Mouse (Mus musculus) left cerebral cortex, adult 6 months (tissue): ENCODE results near the gene Tomm40l. TPM values are rescaled to one million over a fixed set of nuclear protein-coding genes. Genes with fewer than 3 reads are reported as not detected.

Source experiments
- long read RNA-seq, 2 experiments: library from polyadenylated mRNA; unstranded; transcript quantifications; one replicate each; pipeline ENCODE4 v2.0.0; 2019 to 2020
- polyA plus RNA-seq: library from polyadenylated mRNA; unstranded; fragments of <200 nt; fragmentation: Nextera tagmentation; gene quantifications from 2 replicates; pipeline ENCODE4 v1.2.3, GENCODE M21; 2021

Tomm40l gene
- 89.4 and 110 TPM in 2 replicates for polyA plus RNA-seq
- long read RNA-seq, experiment 1, full-length matches to known transcripts: 574 of 669 reads
- long read RNA-seq, experiment 1, partial matches to known transcripts: 12 of 669 reads
- long read RNA-seq, experiment 1, other reads (novel, unspliced or antisense): 83 of 669 reads
- long read RNA-seq, experiment 2, full-length matches to known transcripts: 96 of 124 reads
- long read RNA-seq, experiment 2, partial matches to known transcripts: 5 of 124 reads
- long read RNA-seq, experiment 2, other reads (novel, unspliced or antisense): 23 of 124 reads

DNA sequence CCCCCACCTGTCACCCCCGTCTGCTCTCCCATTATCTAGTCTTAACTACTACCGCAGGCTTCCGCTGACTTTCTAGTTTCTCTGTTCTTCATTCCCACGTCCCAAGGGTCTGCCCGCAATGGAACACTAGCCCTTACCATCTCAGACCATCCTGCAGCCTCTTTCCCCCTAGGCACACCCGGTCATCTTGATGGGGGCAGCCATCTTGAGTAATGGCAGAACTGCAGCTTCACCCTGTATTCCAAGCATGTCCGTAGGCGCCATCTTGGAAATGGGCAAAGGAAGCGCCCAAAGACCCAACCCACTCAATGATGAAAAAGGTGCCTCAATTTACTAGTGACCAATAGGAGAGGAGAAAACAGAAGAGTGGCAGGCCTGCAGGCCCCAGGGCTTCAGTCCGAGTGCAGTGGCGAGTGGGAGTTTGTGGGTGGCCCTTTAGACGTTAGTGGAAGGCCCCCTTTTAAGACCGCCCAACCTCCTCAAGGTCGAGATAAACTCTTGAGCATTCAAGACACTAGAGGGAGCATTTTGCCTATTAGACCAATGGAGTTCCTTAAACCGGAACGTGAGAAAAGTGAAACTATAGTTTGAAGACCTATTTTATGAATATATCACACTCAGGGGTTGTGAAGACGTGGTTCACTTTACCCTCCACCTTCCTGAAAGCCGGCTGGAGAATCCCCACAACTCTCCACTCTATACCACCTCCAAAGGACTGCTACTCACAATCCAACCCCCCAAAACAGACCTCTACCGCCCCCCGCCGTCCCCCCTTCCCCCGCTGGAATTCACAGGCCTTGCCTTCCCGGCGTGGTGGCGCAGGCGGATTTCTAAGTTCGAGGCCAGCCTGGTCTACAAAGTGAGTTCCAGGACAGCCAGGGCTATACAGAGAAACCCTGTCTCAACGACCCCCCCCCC, at the start of gene Tomm40l:
Tomm40l (minus strand) TSS at position 277 of the 918 bp plus-strand sequence.

GRCm38 (mm10) chr1:171269848-171270572, 47.7 kb upstream of the Tomm40l start, which contains the start of gene B4galt3:
Gene B4galt3 (plus strand): TSS chr1:171270328.

GRCm38 (mm10) chr1:171250680-171251593, 28.6 kb upstream of the Tomm40l start, which contains the start of gene Ndufs2:
Gene Ndufs2 (minus strand): TSS chr1:171251388.

GRCm38 (mm10) chr1:171249913-171250600, 27.7 kb upstream of the Tomm40l start, which contains the start of gene Adamts4:
Gene Adamts4 (plus strand): TSS chr1:171250421.

DNA sequence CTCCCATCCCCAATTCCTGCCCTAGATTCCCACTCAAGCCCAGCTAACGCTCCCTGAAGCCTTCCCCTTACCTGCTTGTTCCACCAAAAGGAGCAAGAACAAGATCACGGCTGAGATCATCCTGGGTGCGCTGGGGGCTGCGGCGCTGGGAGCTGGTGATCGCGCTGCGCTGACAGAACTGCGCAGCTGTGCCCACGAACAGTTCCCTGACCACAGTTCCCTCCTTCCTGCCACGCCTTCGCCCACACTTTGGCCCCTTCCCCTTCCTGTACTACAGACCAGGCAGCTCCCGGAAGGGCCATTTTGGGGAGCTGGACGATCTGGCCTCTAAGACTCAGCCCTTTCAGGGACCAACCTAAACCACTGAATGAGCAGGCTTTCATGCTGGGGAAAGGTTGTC, 11.8 kb upstream of the Tomm40l start, which contains the start of gene Fcer1g:
Fcer1g (minus strand) TSS at position 240 of the 400 bp plus-strand sequence.

GRCm38 (mm10) chr1:171224857-171225256, 2.5 kb upstream of the Tomm40l start, which contains the start of gene Apoa2:
Gene Apoa2 (plus strand): TSS chr1:171225054.

GRCm38 (mm10) chr1:171213801-171214496, 8.4 kb downstream of the Tomm40l start, which contains the start of gene Nr1i3:
Gene Nr1i3 (plus strand): TSS chr1:171213970.

DNA sequence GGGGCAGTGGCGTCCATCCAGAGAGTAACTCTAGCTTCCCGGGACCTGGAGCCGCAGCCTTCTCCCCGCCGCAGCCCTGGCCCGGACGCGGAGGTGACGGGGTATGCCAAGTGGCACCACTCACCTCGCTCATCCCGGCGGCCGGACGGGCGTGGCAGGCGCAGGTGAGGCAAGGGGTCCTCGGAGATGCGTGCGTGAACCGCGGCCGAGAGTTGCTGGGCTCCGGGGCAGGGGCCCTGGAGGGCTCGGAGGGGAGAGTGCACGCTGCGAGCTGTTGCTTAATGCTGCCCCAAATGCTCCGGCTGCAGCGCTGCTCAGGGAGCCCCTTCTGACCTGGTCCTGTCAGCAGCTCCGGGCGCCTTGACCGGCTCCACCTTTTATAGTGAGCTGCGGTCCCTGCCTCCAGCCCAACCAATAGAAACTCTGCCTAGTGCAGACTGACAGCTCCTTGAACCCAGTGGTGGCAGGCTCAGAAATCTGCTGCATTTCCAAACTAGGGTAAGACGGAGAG, 26.4 kb downstream of the Tomm40l start, which contains the start of gene Pcp4l1:
Pcp4l1 (minus strand) TSS at position 382 of the 511 bp plus-strand sequence.

Other genes starting within 250 kb of the Tomm40l start
- gene Fcgr2b, start 246.0 kb downstream of the Tomm40l start, polyA plus RNA-seq: 4.7 and 5.4 TPM in 2 replicates
- gene Fcgr4, start 203.6 kb downstream of the Tomm40l start, polyA plus RNA-seq: 0.23 and 0.37 TPM in 2 replicates
- 27.1 and 27.8 TPM in 2 replicates for gene Fcgr3, start 157.6 kb downstream of the Tomm40l start, polyA plus RNA-seq
- gene Cfap126, start 108.6 kb downstream of the Tomm40l start, polyA plus RNA-seq: 1.7 and 2.8 TPM in 2 replicates
- 62.8 and 68.4 TPM in 2 replicates for gene Sdhc, start 71.9 kb downstream of the Tomm40l start, polyA plus RNA-seq
- 0.10 and 0.14 TPM in 2 replicates for gene Mpz, start 71.8 kb downstream of the Tomm40l start, polyA plus RNA-seq
- 128 and 132 TPM in 2 replicates for gene Pcp4l1, start 26.2 kb downstream of the Tomm40l start, polyA plus RNA-seq
- gene Nr1i3, start 8.5 kb downstream of the Tomm40l start, polyA plus RNA-seq: 0.09 and 0.15 TPM in 2 replicates
- gene Apoa2, start 2.5 kb upstream of the Tomm40l start, polyA plus RNA-seq: 3.2 and 4.7 TPM in 2 replicates
- 94.0 and 105 TPM in 2 replicates for gene Fcer1g, start 11.9 kb upstream of the Tomm40l start, polyA plus RNA-seq
- gene Adamts4, start 27.9 kb upstream of the Tomm40l start, polyA plus RNA-seq: 4.4 and 4.5 TPM in 2 replicates
- 129 and 207 TPM in 2 replicates for gene Ndufs2, start 28.9 kb upstream of the Tomm40l start, polyA plus RNA-seq
- 53.3 and 58.3 TPM in 2 replicates for gene B4galt3, start 47.8 kb upstream of the Tomm40l start, polyA plus RNA-seq
- gene Ppox, start 58.7 kb upstream of the Tomm40l start, polyA plus RNA-seq: 9.7 and 14.4 TPM in 2 replicates
- 39.2 and 44.6 TPM in 2 replicates for gene Usp21, start 65.5 kb upstream of the Tomm40l start, polyA plus RNA-seq
- gene Ufc1, start 72.5 kb upstream of the Tomm40l start, polyA plus RNA-seq: 171 and 203 TPM in 2 replicates
- gene Dedd, start 106.6 kb upstream of the Tomm40l start, polyA plus RNA-seq: 35.3 and 38.1 TPM in 2 replicates
- 32.0 and 41.0 TPM in 2 replicates for gene Nit1, start 123.1 kb upstream of the Tomm40l start, polyA plus RNA-seq
- gene Pfdn2, start 123.2 kb upstream of the Tomm40l start, polyA plus RNA-seq: 136 and 195 TPM in 2 replicates
- gene Klhdc9, start 138.3 kb upstream of the Tomm40l start, polyA plus RNA-seq: 9.3 and 10.6 TPM in 2 replicates
- 1.9 and 2.0 TPM in 2 replicates for gene Nectin4, start 147.6 kb upstream of the Tomm40l start, polyA plus RNA-seq
- 0.60 and 0.85 TPM in 2 replicates for gene Arhgap30, start 166.4 kb upstream of the Tomm40l start, polyA plus RNA-seq
- gene Usf1, start 188.8 kb upstream of the Tomm40l start, polyA plus RNA-seq: 37.9 and 48.2 TPM in 2 replicates
- gene Tstd1, start 196.4 kb upstream of the Tomm40l start, polyA plus RNA-seq: 1.2 and 1.9 TPM in 2 replicates
- gene F11r, start 215.0 kb upstream of the Tomm40l start, polyA plus RNA-seq: 8.6 TPM in 2 replicates